Comparison of ENCODE assay signal across 23 mouse cellular contexts in genomic region chr6:39008116-39008515, GRCm38 (mm10).
DNase-seq lines count a peak whose midpoint lies in the region; ATAC-seq and TF ChIP-seq lines count a peak whose summit lies in the region.
"Had no signal": no experiment of that assay in that cellular context is flagged by ENCODE, and none has a peak within 500 bp of the region (broad histone marks: within the 10 kb centered on the region; RNA-seq: fewer than 3 reads in every experiment).

No protein-coding gene starts in this region.

- no peak overlapping the region for H3K4me3 ChIP-seq in kidney, postnatal 0 days (replicated peaks; ENCODE audit: low read depth, low read length)
- H3K4me3 ChIP-seq: embryonic facial prominence, embryonic 15.5 days; erythroblast, embryonic 14.5 days; forebrain, embryonic 10.5 days; gastrocnemius, adult 2 months; heart, embryonic 13.5 days; hindbrain, embryonic 13.5 days had no signal

- H3K9me3 ChIP-seq in kidney, postnatal 0 days (replicated peaks; ENCODE audit: low read length): no peaks in the 10 kb centered on the region
- H3K9me3 ChIP-seq: hindbrain, embryonic 13.5 days had no signal

- no peak for ATAC-seq in kidney, postnatal 0 days (replicated peaks; ENCODE audit: low FRiP score, low read depth)
- 0 out of 2 replicates have a peak, but pooled peaks have one; percentile 41 for ATAC-seq in megakaryocyte, adult 5-6 weeks (ENCODE audit: poor library complexity, severe bottlenecking)
- ATAC-seq: CD4-positive, CD25-positive, alpha-beta regulatory T cell, adult 4 months; forebrain, embryonic 14.5 days; hindbrain, postnatal 0 days had no signal

- no peak for DNase-seq in kidney, postnatal 0 days (ENCODE audit: low spot score)
- no peak for DNase-seq in kidney, postnatal 36 days
- DNase-seq in spleen, postnatal 36 days (ENCODE audit: low spot score in 2 of 2): peak; percentile 29 to 47
- no peak for DNase-seq in spleen, adult 18-20 months
- no peak for DNase-seq in adrenal gland, adult 8-10 months
- DNase-seq in adrenal gland, postnatal 10 days: no peak
- DNase-seq: adrenal gland, postnatal 25 days; cerebellum, adult 18-20 months; cerebellum, adult 9-11 months; embryo, embryonic 11 days; gastrocnemius, adult 2 months; gastrocnemius, postnatal 25 days; heart, adult 11 months had no signal

- TF ChIP-seq CTCF in kidney, postnatal 0 days (IDR thresholded peaks at IDR 0.05; ENCODE audit: low read depth): no peak

- WGBS in kidney, postnatal 0 days: 53% methylated on average over 4 of the region's 4 CpGs

- no peak overlapping the region for H3K9ac ChIP-seq in kidney, postnatal 0 days (ENCODE audit: low read depth, low read length)
- H3K9ac ChIP-seq: embryonic facial prominence, embryonic 15.5 days; heart, embryonic 13.5 days; hindbrain, embryonic 13.5 days had no signal

- H3K4me2 ChIP-seq in kidney, postnatal 0 days (ENCODE audit: low read length): no peak overlapping the region
- H3K4me2 ChIP-seq: embryonic facial prominence, embryonic 15.5 days; heart, embryonic 13.5 days; hindbrain, embryonic 13.5 days had no signal

- H3K4me1 ChIP-seq in kidney, postnatal 0 days (replicated peaks; ENCODE audit: insufficient read depth, low read length): peaks cover 8% of the 10 kb centered on the region; the same call in 1 of the 2 replicates
- H3K4me1 ChIP-seq: embryonic facial prominence, embryonic 15.5 days had no signal

- H3K27me3 ChIP-seq in kidney, postnatal 0 days (ENCODE audit: insufficient read depth, low read length): no peaks in the 10 kb centered on the region
- H3K27me3 ChIP-seq: embryonic facial prominence, embryonic 15.5 days; heart, embryonic 13.5 days; hindbrain, embryonic 13.5 days had no signal

- H3K36me3 ChIP-seq in kidney, postnatal 0 days (ENCODE audit: insufficient read depth, low read length): no peaks in the 10 kb centered on the region
- H3K36me3 ChIP-seq: embryonic facial prominence, embryonic 15.5 days; forebrain, embryonic 10.5 days; G1E; hindbrain, embryonic 13.5 days had no signal

- peak overlapping the region; percentile 58; the same call in 1 of the 2 replicates for H3K27ac ChIP-seq in kidney, postnatal 0 days
- H3K27ac ChIP-seq: embryonic facial prominence, embryonic 15.5 days; forebrain, embryonic 10.5 days; gastrocnemius, adult 2 months; heart, embryonic 13.5 days; hindbrain, postnatal 0 days had no signal

Comparison
In these comparisons a context has a peak if more than half of its experiments do, and no peak if none do; other contexts are left out.
1. DNase-seq: peak in spleen, postnatal 36 days (2 of 2); none in kidney, postnatal 0 days (single experiment), kidney, postnatal 36 days (0 of 2), spleen, adult 18-20 months (0 of 2), adrenal gland, adult 8-10 months (single experiment) and adrenal gland, postnatal 10 days (single experiment).